Mouse (Mus musculus) layer of hippocampus, adult 9-10 months (tissue): Measurements from ENCODE around the gene Tceanc.

ENCODE experiments used
- DNase-seq: peaks from one replicate; pipeline ENCODE4 v3.0.0; 2022; ENCODE audit warnings: low spot score

Gene Tceanc

DNA sequence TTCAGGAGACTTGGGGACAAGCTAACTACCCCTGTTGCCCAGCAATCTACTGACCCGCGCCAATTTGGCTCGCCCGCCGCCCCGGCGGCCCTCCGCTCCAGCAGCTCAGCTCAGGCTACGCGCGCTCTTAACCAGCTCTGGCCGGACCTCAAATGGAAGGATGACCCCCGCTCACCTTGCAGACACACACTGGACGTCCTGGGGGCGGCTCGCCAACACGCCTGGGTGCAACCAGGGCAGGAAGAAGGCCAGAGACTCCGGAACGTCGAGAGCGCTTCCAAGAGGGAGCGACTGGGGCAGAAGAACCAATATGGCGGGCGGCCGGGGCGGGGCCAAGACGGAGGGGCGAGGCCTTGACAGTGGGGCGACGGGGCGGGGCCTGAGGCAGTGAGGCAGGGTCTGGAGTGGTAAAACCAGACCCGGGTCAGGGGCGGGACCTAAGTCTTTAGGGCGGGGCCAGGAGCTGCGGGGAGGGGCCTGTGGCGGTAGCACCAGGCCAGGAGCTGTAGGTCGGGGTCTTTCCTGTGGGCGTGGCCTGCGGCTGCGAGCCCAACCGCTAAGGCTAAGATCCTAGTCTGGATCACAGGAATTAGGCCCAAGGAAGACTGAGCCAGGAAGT lies 38.9 kb downstream of the Tceanc start, which contains the start of gene Rab9:
Gene Rab9 (minus strand): TSS at position 503 of the 619 bp plus-strand sequence.
- peak; percentile 63 for DNase-seq

GRCm38 (mm10) chrX:166478631-166479364 lies 39.6 kb downstream of the Tceanc start:
- peak; percentile 0 for DNase-seq

- no peak for DNase-seq
Observed at GRCm38 (mm10) chrX:166477393-166477792, 41.0 kb downstream of the Tceanc start.

DNA sequence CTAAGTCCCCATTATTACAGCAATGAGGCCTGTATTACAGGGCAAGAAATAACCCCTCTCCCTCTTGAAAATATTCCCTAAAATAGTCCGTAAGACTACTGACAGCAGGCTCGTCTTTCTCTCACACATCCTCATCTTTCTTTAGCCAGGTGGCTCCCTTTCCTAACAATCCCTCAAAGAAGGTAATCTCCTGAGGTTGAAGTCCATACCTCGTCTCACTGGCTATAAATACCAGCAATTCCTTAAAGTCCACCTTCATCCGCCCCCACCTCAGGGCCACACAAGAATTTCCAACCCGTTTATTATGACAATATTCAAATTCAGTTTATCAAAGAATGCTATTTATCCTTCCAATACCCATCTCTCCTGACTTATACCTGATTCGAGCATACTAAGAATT lies 45.8 kb downstream of the Tceanc start:
- no peak for DNase-seq

DNA sequence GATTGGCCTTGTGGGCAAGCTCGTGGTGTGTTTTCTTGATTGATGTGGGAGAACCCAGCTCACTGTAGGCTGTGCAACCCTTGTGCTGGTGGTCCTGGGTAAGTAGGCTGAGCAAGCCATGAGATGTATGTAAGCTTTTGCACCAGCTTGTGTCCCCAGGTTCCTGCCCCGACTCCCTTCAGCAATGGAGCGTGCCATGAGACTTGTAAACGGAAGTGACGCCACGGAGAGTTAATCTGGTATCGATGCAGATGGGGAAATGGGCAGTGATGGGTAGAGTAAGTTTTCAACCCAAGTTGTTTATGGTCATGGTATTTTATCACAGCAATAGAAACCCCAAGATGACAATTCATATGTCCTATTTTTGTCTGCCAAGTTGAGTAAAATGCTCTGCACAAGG lies 50.0 kb downstream of the Tceanc start:
- DNase-seq: no peak

GRCm38 (mm10) chrX:166455525-166455924 lies 62.8 kb downstream of the Tceanc start:
- DNase-seq: no peak

DNA sequence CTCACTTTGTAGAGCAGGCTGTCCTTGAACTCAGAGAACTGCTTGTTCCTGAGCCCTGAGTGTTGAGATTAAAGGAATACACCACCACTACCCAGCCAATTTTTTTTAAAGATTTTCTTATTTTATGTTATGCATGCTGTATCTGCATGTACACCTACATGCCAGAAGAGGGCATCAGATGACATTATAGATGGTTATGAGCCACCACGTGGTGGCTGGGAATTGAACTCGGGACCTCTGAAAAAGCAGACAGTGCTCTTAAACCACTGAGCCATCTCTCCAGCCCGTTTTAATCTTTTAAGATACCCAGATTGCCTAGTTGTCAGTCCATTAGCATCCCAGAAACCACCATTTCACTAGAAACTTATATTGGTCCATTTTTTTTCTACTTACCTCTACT lies 64.0 kb downstream of the Tceanc start:
- DNase-seq: no peak

DNA sequence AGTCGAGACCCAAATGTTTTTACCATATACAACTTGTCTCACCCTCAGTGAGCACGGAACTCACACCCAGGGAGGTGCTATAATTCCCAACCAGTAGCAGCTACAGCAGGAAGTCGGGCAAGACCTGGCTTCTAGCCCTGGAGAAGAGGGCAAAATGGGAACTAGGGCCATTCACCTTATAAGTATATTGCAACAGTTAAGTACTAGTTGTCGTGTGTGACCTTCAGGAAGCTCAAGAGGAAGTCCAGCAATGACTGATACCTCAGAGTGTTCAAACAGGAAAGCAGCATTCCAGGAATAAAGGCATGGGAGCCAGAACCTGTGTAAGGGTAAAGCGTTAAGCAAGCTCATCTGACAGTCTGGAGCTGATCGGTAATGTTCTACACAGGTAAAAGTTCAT lies 64.8 kb downstream of the Tceanc start:
- no peak for DNase-seq
